Mouse (Mus musculus): Measurements from ENCODE around the gene Agps. TPM values are rescaled to one million over a fixed set of nuclear protein-coding genes. Genes with fewer than 3 reads are reported as not detected.

The Agps gene
- polyA plus RNA-seq, 1 experiment = 3.5 TPM

Other genes with a start within 250 kb of the Agps start
- gene Hnrnpa3, start 172.9 kb upstream of the Agps start, polyA plus RNA-seq (2012; rRNA removed) = 12.4 and 15.7 TPM in 2 replicates
- 20.0 and 23.9 TPM in 2 replicates for gene Nfe2l2, start 127.5 kb upstream of the Agps start, polyA plus RNA-seq (2012; rRNA removed)
- 1.8 and 2.6 TPM in 2 replicates for gene Ttc30b, start 106.4 kb downstream of the Agps start, polyA plus RNA-seq (2012; rRNA removed)
- 0.07 and 0.12 TPM in 2 replicates for gene Ttc30a2, start 146.0 kb downstream of the Agps start, polyA plus RNA-seq (2012; rRNA removed)
- gene Ttc30a1, start 149.8 kb downstream of the Agps start, polyA plus RNA-seq (2012; rRNA removed) = 1.4 and 1.9 TPM in 2 replicates